Mouse (Mus musculus) forebrain, embryonic 10.5 days (tissue): ENCODE results near the gene Prcp. TPM values are rescaled to one million over a fixed set of nuclear protein-coding genes. Genes with fewer than 3 reads are reported as not detected.
"Not testable (repeated sequence)": the region's sequence is repeated elsewhere in the genome, so short reads cannot be mapped to it uniquely, and the experiment has no call there.

Experiments used
- DNase-seq: peaks from one replicate; pipeline ENCODE4 v3.0.0-alpha.2; 2017; ENCODE audit warnings: low spot score; ENCODE audit errors: extremely low spot score
- H3K27ac ChIP-seq: fragments of 300-500 bp; sonication (generic); 2 replicates; pipeline ENCODE4 v1.5.1; 2016; ENCODE audit warnings: mild to moderate bottlenecking
- H3K27me3 ChIP-seq: fragments of 300-500 bp; sonication (generic); 2 replicates; pipeline ENCODE4 v1.6.1; 2016; ENCODE audit warnings: mild to moderate bottlenecking; ENCODE audit not compliant: poor library complexity, severe bottlenecking
- H3K36me3 ChIP-seq: fragments of 300-500 bp; sonication (generic); replicated peaks from 2 replicates; pipeline ENCODE4 v1.6.1; 2016; ENCODE audit warnings: mild to moderate bottlenecking, moderate library complexity
- H3K4me1 ChIP-seq: fragments of 300-500 bp; sonication (generic); 2 replicates; pipeline ENCODE4 v1.6.1; 2016
- H3K4me3 ChIP-seq: fragments of 300-500 bp; sonication (generic); 2 replicates; pipeline ENCODE4 v1.5.1; 2016; ENCODE audit warnings: mild to moderate bottlenecking, moderate library complexity
- H3K9me3 ChIP-seq: fragments of 300-500 bp; sonication (generic); 2 replicates; pipeline ENCODE4 v1.6.1; 2016; ENCODE audit warnings: mild to moderate bottlenecking, moderate library complexity
- WGBS: fragments of 180-500 bp; shearing (Covaris S2); methylation state at CpG from one replicate; pipeline ENCODE4 v1.1.7; 2016; 5-methylcytosine and 5-hydroxymethylcytosine counted together
- polyA plus RNA-seq: library from polyadenylated mRNA; unstranded; fragments of >200 nt; fragmentation: Nextera tagmentation; extraction: Ambion mirVana; gene quantifications from 2 replicates; pipeline ENCODE4 v1.2.1, GENCODE M21; 2016

Prcp gene
- polyA plus RNA-seq, 1 experiment from 2014 or later, result 21.2 TPM

GRCm38 (mm10) chr7:92961876-92962275 lies 87.6 kb downstream of the Prcp start:
- 72% methylated on average over 1 of the region's 1 CpGs for WGBS
- no peak overlapping the region for H3K4me3 ChIP-seq
- H3K9me3 ChIP-seq, result no peaks in the 10 kb centered on the region
- no peak overlapping the region for H3K27ac ChIP-seq
- H3K36me3 ChIP-seq, result no peaks in the 10 kb centered on the region
- no peaks in the 10 kb centered on the region for H3K4me1 ChIP-seq
- peaks cover 13% of the 10 kb centered on the region for H3K27me3 ChIP-seq
- DNase-seq, result no peak

DNA sequence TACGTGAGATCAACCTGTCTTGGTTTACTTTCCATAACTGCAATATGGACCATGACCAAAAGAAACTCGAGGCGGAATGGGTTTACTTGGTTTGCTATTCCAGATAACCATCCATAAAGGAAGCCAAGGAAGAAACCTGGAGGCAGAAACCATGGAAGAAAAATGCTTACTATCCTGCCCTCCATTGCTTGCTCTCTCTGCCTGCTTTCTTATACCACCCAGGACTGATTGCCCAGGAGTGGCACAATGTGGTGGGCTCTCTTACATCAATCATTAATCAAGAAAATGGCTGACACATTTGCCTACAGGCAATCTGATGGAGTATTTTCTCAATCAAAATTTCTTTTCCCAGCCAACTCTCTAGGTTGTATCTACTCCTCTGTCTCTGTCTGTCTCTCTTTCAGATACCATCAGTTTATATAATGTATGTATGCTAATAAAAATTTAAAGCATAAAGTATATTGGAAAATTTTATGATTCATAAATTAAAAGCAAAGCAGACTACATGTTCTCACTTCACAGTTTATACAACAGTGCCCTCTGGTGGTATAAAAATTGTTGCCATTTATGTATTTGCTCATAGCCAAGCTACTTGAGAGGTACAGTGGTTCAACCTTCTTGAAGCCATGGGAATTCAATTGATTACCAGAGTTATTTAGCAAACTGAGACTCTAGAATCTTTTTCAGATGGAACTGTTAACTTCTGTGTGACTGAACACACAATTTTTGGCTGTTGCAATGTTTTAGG lies 90.7 kb downstream of the Prcp start:
- Histone ChIP-seq H3K27me3 (peaks cover 17% of the 10 kb centered on the region), H3K27ac (no peak overlapping the region), H3K36me3 (no peaks in the 10 kb centered on the region), H3K4me1 (peaks cover 8% of the 10 kb centered on the region), H3K9me3 (no peaks in the 10 kb centered on the region), H3K4me3 (no peak overlapping the region)
- WGBS, result 72% methylated on average over 3 of the region's 3 CpGs
- DNase-seq, result no peak

GRCm38 (mm10) chr7:92967381-92968127 lies 93.3 kb downstream of the Prcp start:
- WGBS, result 63% methylated on average over 10 of the region's 10 CpGs
- H3K36me3 ChIP-seq, result no peaks in the 10 kb centered on the region
- H3K9me3 ChIP-seq, result no peaks in the 10 kb centered on the region
- peak; percentile 45 for DNase-seq
- H3K27me3 ChIP-seq, result peaks cover 17% of the 10 kb centered on the region
- peaks cover 8% of the 10 kb centered on the region for H3K4me1 ChIP-seq
- no peak overlapping the region for H3K4me3 ChIP-seq
- peak overlapping the region; percentile 7; the same call in 1 of the 2 replicates for H3K27ac ChIP-seq

DNA sequence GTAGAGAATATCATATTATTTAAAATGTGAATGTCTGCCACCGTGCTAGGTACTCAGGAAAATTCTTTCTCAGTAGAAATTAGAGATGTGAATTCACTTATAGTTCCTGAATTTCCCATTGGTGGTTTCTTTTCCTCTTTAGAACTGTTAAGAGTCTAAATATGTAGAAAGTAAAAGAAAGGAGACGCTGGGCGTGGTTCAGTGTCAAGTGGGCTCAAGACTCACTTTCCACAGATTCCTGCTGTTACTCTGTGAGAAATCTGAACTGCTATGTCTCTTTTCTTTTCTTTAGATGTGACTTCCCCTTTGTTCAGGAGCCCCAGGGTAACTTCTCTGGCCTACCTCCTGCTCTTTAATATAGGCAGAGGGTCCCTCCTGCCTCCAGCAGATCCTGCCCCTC lies 103.2 kb downstream of the Prcp start:
- whole genome bisulfite sequencing, result 90% methylated on average over 3 of the region's 3 CpGs
- DNase-seq, result no peak
- Histone ChIP-seq H3K27me3 (peaks cover 46% of the 10 kb centered on the region), H3K36me3 (no peaks in the 10 kb centered on the region), H3K9me3 (no peaks in the 10 kb centered on the region), H3K27ac (no peak overlapping the region), H3K4me1 (peaks cover 11% of the 10 kb centered on the region; the same call in 1 of the 2 replicates), H3K4me3 (no peak overlapping the region)

DNA sequence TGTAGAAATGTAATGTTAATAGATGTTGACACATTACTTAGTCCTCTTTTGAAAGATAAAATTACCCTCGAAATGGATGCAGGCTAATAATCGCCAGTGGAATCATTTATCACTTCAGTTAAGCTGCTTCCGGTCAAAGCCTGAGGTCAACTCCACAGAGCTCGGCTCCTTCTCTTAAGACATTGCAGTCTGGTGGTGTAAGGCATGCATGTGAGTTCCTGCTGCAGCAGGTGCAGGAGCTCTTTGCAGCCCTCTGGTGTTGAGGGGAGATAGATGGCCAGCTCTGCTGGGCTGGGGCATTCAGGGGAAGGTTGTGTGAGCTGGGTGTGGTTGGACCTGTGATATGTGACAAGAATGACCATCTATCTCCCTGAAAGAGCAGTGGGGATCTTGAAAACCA lies 104.0 kb downstream of the Prcp start:
- H3K4me1 ChIP-seq, result peaks cover 11% of the 10 kb centered on the region; the same call in 1 of the 2 replicates
- no peak overlapping the region for H3K4me3 ChIP-seq
- no peak overlapping the region for H3K27ac ChIP-seq
- WGBS, result 83% methylated on average over 4 of the region's 4 CpGs
- DNase-seq, result no peak
- H3K9me3 ChIP-seq, result no peaks in the 10 kb centered on the region
- H3K27me3 ChIP-seq, result peaks cover 51% of the 10 kb centered on the region
- no peaks in the 10 kb centered on the region for H3K36me3 ChIP-seq

DNA sequence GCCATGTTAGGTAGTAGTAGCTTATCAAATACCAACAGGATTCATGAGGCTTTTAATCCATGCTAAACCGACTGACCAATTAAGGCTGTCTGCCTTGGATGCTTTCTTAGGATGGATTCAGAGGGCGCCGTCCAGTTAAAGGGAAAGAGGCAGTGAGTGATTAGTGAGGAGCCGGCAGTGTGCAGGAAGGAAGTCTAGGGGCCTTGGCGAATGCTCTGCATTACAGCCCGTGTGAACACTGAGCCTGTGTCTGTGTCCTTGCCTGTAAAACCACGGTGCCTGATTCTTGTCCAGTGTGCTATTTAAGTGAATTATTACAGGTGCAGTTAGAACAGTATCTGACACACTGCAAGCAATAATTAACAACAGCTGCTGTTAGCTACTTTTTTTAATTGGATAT lies 104.5 kb downstream of the Prcp start:
- H3K4me3 ChIP-seq, H3K9me3 ChIP-seq, H3K36me3 ChIP-seq, DNase-seq: not testable (repeated sequence)
- Histone ChIP-seq H3K27me3 (peaks cover 56% of the 10 kb centered on the region), H3K27ac (peak overlapping the region; percentile 33; the same call in 1 of the 2 replicates), H3K4me1 (peaks cover 14% of the 10 kb centered on the region)
- WGBS, result 44% methylated on average over 7 of the region's 7 CpGs

DNA sequence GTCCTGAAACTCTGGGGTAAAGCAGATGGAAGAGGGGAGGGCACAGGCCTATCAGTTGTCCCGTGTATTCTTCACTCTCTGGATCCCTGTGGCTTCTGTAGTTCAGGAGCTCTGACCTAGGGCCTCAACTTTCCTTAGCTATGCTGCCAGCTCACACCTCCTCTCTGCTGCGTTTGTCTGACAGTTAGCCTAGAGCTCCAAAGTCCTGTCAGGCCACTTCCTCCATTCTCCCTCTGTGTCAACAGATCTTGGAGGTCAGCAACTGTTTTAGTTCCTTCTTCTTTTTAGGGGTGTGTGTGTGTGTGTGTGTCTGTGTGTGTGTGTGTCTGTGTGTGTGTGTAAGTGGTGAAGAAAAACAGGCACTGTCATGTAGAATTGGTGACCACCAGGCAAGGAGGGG lies 106.5 kb downstream of the Prcp start:
- no peak overlapping the region for H3K27ac ChIP-seq
- no peak for DNase-seq
- peaks cover 34% of the 10 kb centered on the region for H3K4me1 ChIP-seq
- H3K9me3 ChIP-seq, result no peaks in the 10 kb centered on the region
- peaks cover 57% of the 10 kb centered on the region for H3K27me3 ChIP-seq
- 54% methylated on average over 2 of the region's 2 CpGs for WGBS
- no peaks in the 10 kb centered on the region for H3K36me3 ChIP-seq
- no peak overlapping the region for H3K4me3 ChIP-seq

DNA sequence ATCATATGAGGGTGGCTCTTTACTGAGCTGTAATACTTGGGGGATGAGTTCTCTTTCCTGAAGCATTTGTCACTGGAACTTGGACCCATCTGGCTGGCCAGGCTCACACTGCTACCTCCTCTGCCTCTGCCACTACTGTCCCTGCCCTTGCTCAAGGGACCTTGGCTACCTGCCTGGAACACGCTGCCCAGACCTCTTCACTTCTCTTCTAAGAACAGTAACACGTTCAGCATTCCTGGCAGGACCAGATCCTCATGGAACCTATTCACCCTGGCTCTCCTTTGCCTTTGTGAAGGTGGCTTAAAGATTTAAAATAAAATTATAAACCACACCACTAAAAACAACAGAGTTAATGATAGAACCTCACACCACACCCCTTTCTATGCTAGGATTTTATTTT lies 107.6 kb downstream of the Prcp start:
- Histone ChIP-seq H3K27me3 (peaks cover 66% of the 10 kb centered on the region), H3K4me3 (no peak overlapping the region), H3K27ac (no peak overlapping the region), H3K36me3 (no peaks in the 10 kb centered on the region), H3K9me3 (no peaks in the 10 kb centered on the region), H3K4me1 (peaks cover 37% of the 10 kb centered on the region)
- WGBS, result 82% methylated on average over 2 of the region's 2 CpGs
- no peak for DNase-seq

Other genes with a start within 250 kb of the Prcp start
- 10.1 and 10.7 TPM in 2 replicates for gene Ankrd42, start 237.3 kb upstream of the Prcp start, polyA plus RNA-seq
- gene Pcf11, start 204.5 kb upstream of the Prcp start, polyA plus RNA-seq, result 20.6 and 20.7 TPM in 2 replicates
- 12.2 and 15.6 TPM in 2 replicates for gene Rab30, start 132.9 kb upstream of the Prcp start, polyA plus RNA-seq
- gene Ddias, start 223 bp upstream of the Prcp start, polyA plus RNA-seq, result 25.3 and 26.6 TPM in 2 replicates
- gene Fam181b, start 205.4 kb downstream of the Prcp start, polyA plus RNA-seq, result 33.3 and 34.6 TPM in 2 replicates